Mouse (Mus musculus): ENCODE data around the gene Cnot3.
A peak's percentile ranks its signal among the peaks of the same experiment; 100 is the strongest.
"Not testable (repeated sequence)": the region's sequence is repeated elsewhere in the genome, so short reads cannot be mapped to it uniquely, and the experiment has no call there.

Cnot3 gene

GRCm38 (mm10) chr7:3698471-3698870, 53.4 kb downstream of the Cnot3 start:
- DNase-seq (ENCODE audit: low spot score) = no peak

- no peak for DNase-seq (ENCODE audit: low spot score)
Observed at GRCm38 (mm10) chr7:3703148-3703878, 58.2 kb downstream of the Cnot3 start.

- DNase-seq (ENCODE audit: low spot score) = peak; percentile 98
Observed at GRCm38 (mm10) chr7:3703879-3704441, 58.9 kb downstream of the Cnot3 start, which contains the start of gene Rps9. Rps9 (plus strand) TSS chr7:3703993.

GRCm38 (mm10) chr7:3704475-3704874, 59.4 kb downstream of the Cnot3 start:
- DNase-seq (ENCODE audit: low spot score) = no peak

- DNase-seq (ENCODE audit: low spot score) = not testable (repeated sequence)
Observed at GRCm38 (mm10) chr7:3705461-3705860, 60.4 kb downstream of the Cnot3 start.

- no peak for DNase-seq (ENCODE audit: low spot score)
Observed at GRCm38 (mm10) chr7:3705911-3706310, 60.8 kb downstream of the Cnot3 start.

- DNase-seq (ENCODE audit: low spot score) = no peak
Observed at GRCm38 (mm10) chr7:3706343-3706934, 61.4 kb downstream of the Cnot3 start.

- DNase-seq (ENCODE audit: low spot score) = no peak
Observed at GRCm38 (mm10) chr7:3707027-3707426, 62.0 kb downstream of the Cnot3 start.

- DNase-seq (ENCODE audit: low spot score) = no peak
Observed at GRCm38 (mm10) chr7:3707568-3708413, 62.7 kb downstream of the Cnot3 start.

GRCm38 (mm10) chr7:3708447-3708980, 63.4 kb downstream of the Cnot3 start:
- not testable (repeated sequence) for DNase-seq (ENCODE audit: low spot score)

- no peak for DNase-seq (ENCODE audit: low spot score)
Observed at GRCm38 (mm10) chr7:3709000-3709399, 63.9 kb downstream of the Cnot3 start.

Data from layer of hippocampus, adult 9-10 months (tissue).